8 mouse cellular contexts compared by ENCODE assay signal in the genomic region with DNA sequence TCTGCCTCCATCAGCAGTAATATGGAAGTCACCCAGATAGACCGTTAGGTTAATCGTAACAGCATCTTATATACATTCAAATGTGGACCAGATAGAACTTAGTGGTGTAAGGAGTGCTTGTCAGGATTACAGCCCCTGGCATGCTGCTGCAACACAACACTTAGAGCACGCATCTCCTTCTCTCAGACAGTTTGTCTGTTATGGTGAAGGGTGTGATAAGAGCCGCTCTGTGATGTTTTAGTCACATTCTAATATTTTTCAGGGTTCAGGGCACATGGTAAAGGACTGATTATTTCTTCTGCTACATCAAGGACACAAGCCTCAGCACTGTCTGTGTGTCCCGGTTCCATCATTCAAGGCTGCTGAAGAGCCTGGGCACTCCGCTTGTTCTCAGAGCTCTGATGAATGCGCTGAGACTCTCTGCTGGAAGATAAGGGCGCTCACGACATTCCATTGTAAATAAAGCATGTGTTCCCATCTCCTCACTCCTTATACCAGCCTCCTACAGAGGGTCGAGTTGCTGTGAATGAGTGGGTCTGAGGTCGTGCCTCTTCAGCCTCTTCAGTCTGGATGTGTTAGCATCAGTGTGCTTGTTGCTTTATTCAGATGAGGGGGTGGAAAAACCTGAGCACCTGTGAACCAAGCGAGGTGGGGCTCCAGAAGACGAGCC. TPM values are rescaled to one million over a fixed set of nuclear protein-coding genes. Genes with fewer than 3 reads are reported as not detected.
DNase-seq lines count a peak whose midpoint lies in the region; ATAC-seq and TF ChIP-seq lines count a peak whose summit lies in the region.

No protein-coding gene starts in this region.

- H3K4me3 ChIP-seq in heart, embryonic 13.5 days = no peak overlapping the region
- H3K4me3 ChIP-seq in MEL (ENCODE audit: control insufficient read depth in 1 of 2, insufficient read depth in 1 of 2, low read depth in 2 of 2, low read length in 2 of 2) = no peak overlapping the region; a peak in 1 of 4 replicates
- no peak overlapping the region for H3K4me3 ChIP-seq in limb, embryonic 15.5 days

- H3K79me2 ChIP-seq in MEL (ENCODE audit: control insufficient read depth, insufficient read depth, low read length, poor library complexity) = peaks cover 5% of the 10 kb centered on the region

- TF ChIP-seq EP300 in MEL (IDR thresholded peaks at IDR 0.05; ENCODE audit: low read depth in 1 of 2, low read length in 2 of 2) = peak; percentile 86 to 92

- H3K9ac ChIP-seq in heart, embryonic 13.5 days = peak overlapping the region; percentile 56
- peak overlapping the region; percentile 62 for H3K9ac ChIP-seq in MEL (ENCODE audit: control insufficient read depth, low read depth, low read length, poor library complexity, severe bottlenecking)
- no peak overlapping the region; the same call in 1 of the 2 replicates for H3K9ac ChIP-seq in limb, embryonic 15.5 days

- peak overlapping the region; percentile 35 for H3K4me2 ChIP-seq in heart, embryonic 13.5 days
- no peak overlapping the region for H3K4me2 ChIP-seq in limb, embryonic 15.5 days

- TF ChIP-seq CTCF in MEL (IDR thresholded peaks at IDR 0.05 in 2 of 3, conservative IDR thresholded peaks at IDR 0.05 in 1 of 3; ENCODE audit: control insufficient read depth in 1 of 3, insufficient read depth in 1 of 3, low read depth in 2 of 3, low read length in 3 of 3, poor library complexity in 1 of 3, severe bottlenecking in 1 of 3) = no peak

- H3K27ac ChIP-seq in heart, embryonic 13.5 days (replicated peaks) = peak overlapping the region; percentile 93
- peak overlapping the region; percentile 93 for H3K27ac ChIP-seq in MEL (ENCODE audit: control insufficient read depth, low read depth, low read length)
- H3K27ac ChIP-seq in limb, embryonic 15.5 days = peak overlapping the region; percentile 96

- H3K9me3 ChIP-seq in heart, embryonic 13.5 days = no peaks in the 10 kb centered on the region
- H3K9me3 ChIP-seq in MEL (replicated peaks; ENCODE audit: insufficient read depth, low read length) = no peaks in the 10 kb centered on the region
- no peaks in the 10 kb centered on the region for H3K9me3 ChIP-seq in limb, embryonic 15.5 days

- no peak for TF ChIP-seq RAD21 in MEL (IDR thresholded peaks at IDR 0.05; ENCODE audit: low read depth, low read length)

- TF ChIP-seq POLR2A in MEL (IDR thresholded peaks at IDR 0.05; ENCODE audit: control insufficient read depth in 1 of 2, insufficient read depth in 1 of 2, low read depth in 1 of 2, low read length in 2 of 2, poor library complexity in 1 of 2) = peak in 1 of 2 experiments; percentile 38; a peak in 1 of 4 replicates

- DNase-seq in heart, postnatal 14 days = no peak
- peak; percentile 84 for DNase-seq in MEL (ENCODE audit: low read depth, low spot score)
- DNase-seq in right cerebral cortex, postnatal 36 days (ENCODE audit: low spot score in 2 of 2) = no peak
- no peak for DNase-seq in cerebellum, adult 9-10 months

- ATAC-seq in heart, embryonic 13.5 days (ENCODE audit: extremely low read depth, insufficient number of reproducible peaks, low FRiP score, low TSS enrichment) = no peak
- peak; percentile 47 for ATAC-seq in erythroid progenitor cell, adult 5-6 weeks (replicated peaks; ENCODE audit: low FRiP score, poor library complexity, severe bottlenecking)
- no peak for ATAC-seq in limb, embryonic 15.5 days (ENCODE audit: insufficient number of reproducible peaks, low FRiP score, low TSS enrichment, low read depth)
- no peak for ATAC-seq in CD4-positive, CD25-positive, alpha-beta regulatory T cell, adult 4 months

- H3K27me3 ChIP-seq in heart, embryonic 13.5 days (replicated peaks) = no peaks in the 10 kb centered on the region
- H3K27me3 ChIP-seq in MEL (ENCODE audit: control insufficient read depth in 1 of 2, insufficient read depth in 2 of 2, low read length in 2 of 2) = no peaks in the 10 kb centered on the region
- H3K27me3 ChIP-seq in limb, embryonic 15.5 days = no peaks in the 10 kb centered on the region

- 27% methylated on average over 13 of the region's 13 CpGs for WGBS in heart, embryonic 13.5 days
- WGBS in limb, embryonic 15.5 days = 37% methylated on average over 13 of the region's 13 CpGs

- H3K4me1 ChIP-seq in heart, embryonic 13.5 days = peaks cover 88% of the 10 kb centered on the region
- H3K4me1 ChIP-seq in MEL (ENCODE audit: control insufficient read depth in 1 of 2, insufficient read depth in 2 of 2, low read length in 2 of 2) = peaks cover 41 to 55% of the 10 kb centered on the region in 2 experiments
- H3K4me1 ChIP-seq in limb, embryonic 15.5 days = peaks cover 87% of the 10 kb centered on the region

- intact Hi-C loops in heart, postnatal 14 days (cut with DNase I) = no loop called here

- peaks cover 4% of the 10 kb centered on the region; the same call in 1 of the 2 replicates for H3K36me3 ChIP-seq in heart, embryonic 13.5 days
- H3K36me3 ChIP-seq in MEL (ENCODE audit: control insufficient read depth in 1 of 2, insufficient read depth in 2 of 2, low read length in 2 of 2) = peaks cover 0 to 59% of the 10 kb centered on the region in 2 experiments; a peak in 2 of 4 replicates
- H3K36me3 ChIP-seq in limb, embryonic 15.5 days = no peaks in the 10 kb centered on the region

TF ChIP-seq in MEL, 35 proteins besides CTCF, POLR2A, EP300 and RAD21:
- TF ChIP-seq NELFE (IDR thresholded peaks at IDR 0.05; ENCODE audit: low read depth, low read length) = no peak
- TF ChIP-seq MAZ (IDR thresholded peaks at IDR 0.05; ENCODE audit: low read depth, low read length) = no peak
- TF ChIP-seq MAX (IDR thresholded peaks at IDR 0.05; ENCODE audit: low read length) = peak; percentile 72
- TF ChIP-seq RCOR1 (IDR thresholded peaks at IDR 0.05; ENCODE audit: low read depth, low read length) = no peak
- TF ChIP-seq ETS1 (IDR thresholded peaks at IDR 0.05; ENCODE audit: low read depth, low read length) = peak; percentile 71; the same call in 1 of the 2 replicates
- peak; percentile 67 for TF ChIP-seq TAL1 (IDR thresholded peaks at IDR 0.05; ENCODE audit: low read length)
- no peak for TF ChIP-seq GABPA (IDR thresholded peaks at IDR 0.05; ENCODE audit: low read depth, low read length)
- TF ChIP-seq KAT2A (conservative IDR thresholded peaks at IDR 0.05; ENCODE audit: low read depth, low read length) = no peak
- peak; percentile 47 for TF ChIP-seq SIN3A (IDR thresholded peaks at IDR 0.05; ENCODE audit: low read length)
- TF ChIP-seq MAFK (IDR thresholded peaks at IDR 0.05; ENCODE audit: borderline replicate concordance, low read depth, low read length) = no peak
- peak; percentile 83 for TF ChIP-seq GATA1 (IDR thresholded peaks at IDR 0.05; ENCODE audit: low read depth, low read length)
- no peak for TF ChIP-seq ZC3H11A (IDR thresholded peaks at IDR 0.05; ENCODE audit: low read depth, low read length)
- 0 out of 2 replicates have a peak, but pooled peaks have one; percentile 41 for TF ChIP-seq TBP (IDR thresholded peaks at IDR 0.05; ENCODE audit: low read depth, low read length)
- TF ChIP-seq USF1 (IDR thresholded peaks at IDR 0.05; ENCODE audit: low read depth, low read length) = no peak
- peak; percentile 68 for TF ChIP-seq TCF12 (IDR thresholded peaks at IDR 0.05; ENCODE audit: low read depth, low read length)
- TF ChIP-seq USF2 (IDR thresholded peaks at IDR 0.05; ENCODE audit: borderline replicate concordance in 1 of 2, insufficient read depth in 1 of 2, low read depth in 1 of 2, low read length in 2 of 2) = no peak
- TF ChIP-seq ZNF384 (IDR thresholded peaks at IDR 0.05; ENCODE audit: low read depth, low read length) = no peak
- TF ChIP-seq MXI1 (IDR thresholded peaks at IDR 0.05; ENCODE audit: low read depth, low read length) = no peak
- no peak for TF ChIP-seq UBTF (IDR thresholded peaks at IDR 0.05; ENCODE audit: borderline replicate concordance, insufficient read depth, low read depth, low read length)
- TF ChIP-seq MYC (IDR thresholded peaks at IDR 0.05; ENCODE audit: low read depth, low read length) = peak; percentile 81
- TF ChIP-seq JUND (IDR thresholded peaks at IDR 0.05; ENCODE audit: low read depth, low read length) = no peak
- TF ChIP-seq POLR2AphosphoS5 (IDR thresholded peaks at IDR 0.05; ENCODE audit: borderline replicate concordance, low read depth, low read length) = no peak
- no peak for TF ChIP-seq E2F4 (IDR thresholded peaks at IDR 0.05; ENCODE audit: borderline replicate concordance, low read depth, low read length)
- peak; percentile 88 for TF ChIP-seq MYB (IDR thresholded peaks at IDR 0.05; ENCODE audit: low read depth, low read length)

RNA-seq across cellular contexts. Expression of a gene that starts 48.5 kb away (rescaled TPM):
- 11.9 and 12.1 TPM in 2 replicates for polyA plus RNA-seq in heart, embryonic 13.5 days (2015; fragmentation: Nextera tagmentation; extraction: Ambion mirVana)
- 10 to 100 TPM; 23.4 to 23.6 TPM for total RNA-seq in heart, postnatal 14 days (2021)
- total RNA-seq in MEL (2012; rRNA removed) = 16.6 and 22.7 TPM in 2 replicates
- 10 to 100 TPM; 16.2 to 36.6 TPM for polyA plus RNA-seq in MEL (2012; ENCODE audit: insufficient read depth in 1 of 2, insufficient read length in 2 of 2, low read depth in 1 of 2, low replicate concordance in 2 of 2, missing spikeins in 1 of 2)
- 16.3 and 16.6 TPM in 2 replicates for total RNA-seq in erythroid progenitor cell, adult 5-6 weeks (2015; ENCODE audit: low replicate concordance)
- total RNA-seq in erythroid progenitor cell, adult 5-6 weeks (2017; ENCODE audit: low replicate concordance) = 11.0 and 18.5 TPM in 2 replicates
- polyA plus RNA-seq in limb, embryonic 15.5 days (2015; fragmentation: Nextera tagmentation; extraction: Ambion mirVana) = 35.8 and 40.8 TPM in 2 replicates
- 10 to 100 TPM; 13.9 to 18.8 TPM for polyA plus RNA-seq in CD4-positive, CD25-positive, alpha-beta regulatory T cell, adult 4 months (2017; shearing (Covaris generic))
